Mouse (Mus musculus) hematopoietic stem cell, adult 5-6 weeks (primary cell): ENCODE data around the gene Zswim8. TPM values are rescaled to one million over a fixed set of nuclear protein-coding genes. Genes with fewer than 3 reads are reported as not detected.
A peak's percentile ranks its signal among the peaks of the same experiment; 100 is the strongest.
"Not testable (repeated sequence)": the region's sequence is repeated elsewhere in the genome, so short reads cannot be mapped to it uniquely, and the experiment has no call there.

ENCODE experiments used
- ATAC-seq, 2 experiments: fragments of 125-278 bp in 1 of 2; replicated peaks in 1 of 2; 2 replicates each; pipeline ENCODE4 v1.8.0; 2016 to 2017; ENCODE audit warnings: inconsistent platforms in 2 of 2, mild to moderate bottlenecking in 2 of 2, moderate number of reproducible peaks in 2 of 2, low read depth in 1 of 2, moderate TSS enrichment in 1 of 2; ENCODE audit not compliant: low FRiP score in 2 of 2, poor library complexity in 2 of 2, severe bottlenecking in 2 of 2, insufficient read depth in 1 of 2, low TSS enrichment in 1 of 2
- total RNA-seq: library from RNA; stranded (forward); fragments of 172-1452, 232-1000 nt; gene quantifications from 2 replicates; pipeline ENCODE4 v1.2.3, GENCODE M21; 2017

Gene Zswim8
- total RNA-seq, 1 experiment from 2014 or later = 35.7 TPM

- peak; percentile 87 to 89 for ATAC-seq
Observed at GRCm38 (mm10) chr14:20682498-20682897, 24.9 kb upstream of the Zswim8 start.

GRCm38 (mm10) chr14:20686576-20686975 is 20.8 kb upstream of the Zswim8 start:
- no peak for ATAC-seq

DNA sequence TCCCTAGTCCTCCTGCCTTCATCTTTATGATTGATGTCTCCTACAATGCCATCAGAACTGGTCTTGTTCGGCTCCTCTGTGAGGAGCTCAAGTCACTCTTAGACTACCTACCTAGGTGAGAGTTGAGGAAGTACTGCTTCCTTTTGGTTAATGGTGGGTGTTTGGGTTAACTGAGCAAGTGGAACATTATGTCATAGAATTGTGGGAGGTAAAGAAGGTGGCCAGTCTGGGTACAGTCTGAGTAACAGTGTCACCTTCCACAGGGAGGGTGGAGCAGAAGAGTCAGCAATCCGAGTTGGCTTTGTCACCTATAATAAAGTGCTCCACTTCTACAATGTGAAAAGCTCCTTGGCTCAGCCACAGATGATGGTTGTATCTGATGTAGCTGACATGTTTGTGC is 18.3 kb upstream of the Zswim8 start:
- no peak for ATAC-seq

DNA sequence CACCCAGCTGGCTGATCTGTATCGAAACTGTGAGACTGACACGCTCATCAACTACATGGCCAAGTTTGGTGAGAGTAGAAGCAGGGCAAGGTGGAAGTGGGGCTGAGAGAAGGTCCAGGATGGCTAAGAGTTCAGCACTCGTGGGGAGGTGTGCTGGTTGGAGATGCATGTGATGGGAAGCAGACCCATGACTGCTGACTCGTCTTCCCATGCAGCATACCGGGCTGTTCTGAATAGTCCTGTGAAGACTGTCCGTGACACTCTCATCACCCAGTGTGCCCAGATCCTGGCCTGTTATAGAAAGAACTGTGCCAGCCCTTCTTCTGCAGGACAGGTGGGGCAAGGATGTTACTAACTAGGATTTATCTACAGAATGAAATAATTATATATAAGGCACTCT is 15.6 kb upstream of the Zswim8 start:
- ATAC-seq = no peak

DNA sequence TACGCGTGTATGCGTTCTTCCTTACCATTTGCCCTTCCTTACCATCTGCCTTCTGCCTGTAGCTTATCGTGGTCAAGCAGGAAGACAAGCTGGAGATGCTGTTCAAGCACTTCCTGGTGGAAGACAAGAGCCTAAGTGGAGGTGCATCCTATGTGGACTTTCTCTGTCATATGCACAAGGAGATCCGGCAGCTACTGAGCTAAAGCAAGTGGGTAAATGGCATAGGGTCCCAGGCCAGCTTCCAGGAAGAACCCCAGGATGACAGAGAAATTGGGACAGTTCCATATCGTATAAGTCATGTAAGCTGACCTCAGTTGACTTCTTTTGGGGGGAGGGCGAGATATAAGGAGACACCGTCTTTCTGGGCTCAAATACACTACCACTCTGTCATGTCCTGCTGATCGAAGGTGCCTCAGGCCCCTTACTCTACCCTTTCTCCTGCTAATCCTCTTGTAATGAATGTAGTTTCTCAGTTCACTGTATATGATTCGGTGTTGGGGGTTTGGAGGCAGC is 13.7 kb upstream of the Zswim8 start:
- no peak for ATAC-seq

DNA sequence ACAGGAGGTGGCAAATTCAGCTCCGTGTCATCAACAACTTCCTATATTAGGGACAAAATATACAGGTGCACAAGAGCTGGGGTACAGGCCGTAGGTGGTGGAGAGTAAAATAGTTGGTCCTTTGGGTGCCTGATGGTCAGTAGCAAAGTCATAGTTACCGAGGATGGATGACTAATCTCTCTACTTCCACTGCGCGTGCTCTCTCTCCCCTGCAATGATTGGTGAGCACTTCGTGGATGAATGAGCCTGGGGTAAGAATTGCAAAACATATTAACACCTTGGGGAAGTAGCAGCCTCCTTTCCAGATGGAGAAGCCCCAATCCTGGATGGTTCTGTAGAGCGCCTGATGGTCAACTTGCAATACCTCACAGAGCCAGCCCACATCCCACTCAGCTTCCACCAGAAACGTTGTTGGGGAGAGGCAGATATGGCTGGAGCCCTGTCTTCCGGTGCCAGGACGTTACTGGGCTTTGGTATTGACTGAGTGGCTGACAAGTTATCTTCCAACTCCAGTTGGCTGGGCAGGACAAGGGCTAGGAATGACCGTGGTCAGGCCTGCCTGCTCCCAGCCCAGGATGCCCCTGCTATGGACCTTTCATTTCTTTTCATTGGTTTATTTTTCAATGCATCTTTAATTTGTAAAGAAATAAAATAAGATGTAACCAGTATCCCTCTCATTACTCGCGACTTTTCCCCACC is 13.0 kb upstream of the Zswim8 start:
- ATAC-seq = no peak

DNA sequence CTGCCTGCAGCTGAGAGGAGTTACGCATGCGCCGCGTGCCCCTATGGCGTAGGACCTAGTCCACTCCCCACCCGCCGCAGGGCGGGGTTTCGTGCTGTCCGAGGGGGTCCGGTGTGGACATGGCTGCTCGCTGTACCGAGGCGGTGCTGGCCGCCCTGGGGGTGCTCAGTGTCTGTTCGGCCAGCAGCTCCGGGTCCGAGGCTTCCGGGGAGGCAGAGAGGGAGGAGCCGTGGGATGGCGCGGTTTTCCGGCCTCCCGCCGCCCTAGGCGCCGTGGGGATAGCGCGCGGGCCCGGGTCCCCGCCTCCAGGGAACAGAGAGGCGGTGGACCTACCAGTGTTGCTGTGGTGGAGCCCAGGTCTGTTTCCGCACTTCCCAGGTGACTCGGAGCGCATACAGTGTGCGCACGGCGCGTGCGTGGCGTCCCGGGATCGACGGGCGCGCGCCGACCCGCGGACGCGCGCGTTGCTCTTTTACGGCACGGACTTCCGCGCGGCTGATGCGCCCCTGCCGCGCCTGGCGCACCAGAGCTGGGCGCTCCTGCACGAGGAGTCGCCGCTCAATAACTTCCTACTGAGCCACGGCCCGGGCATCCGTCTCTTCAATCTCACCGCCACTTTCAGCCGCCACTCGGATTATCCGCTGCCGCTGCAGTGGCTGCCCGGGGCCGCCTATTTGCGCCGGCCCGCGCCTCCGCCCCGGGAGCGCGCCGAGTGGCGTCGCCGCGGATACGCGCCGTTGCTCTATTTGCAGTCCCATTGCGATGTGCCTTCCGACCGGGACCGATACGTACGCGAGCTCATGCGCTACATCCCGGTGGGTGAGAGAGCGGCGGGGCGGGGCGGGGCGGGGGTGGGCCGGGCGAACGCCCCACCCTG is 12.2 kb upstream of the Zswim8 start, which contains the start of gene Fut11:
TSS of gene Fut11 (plus strand) at position 85 of the 877 bp plus-strand sequence.
- ATAC-seq = peak; percentile 72 to 75

DNA sequence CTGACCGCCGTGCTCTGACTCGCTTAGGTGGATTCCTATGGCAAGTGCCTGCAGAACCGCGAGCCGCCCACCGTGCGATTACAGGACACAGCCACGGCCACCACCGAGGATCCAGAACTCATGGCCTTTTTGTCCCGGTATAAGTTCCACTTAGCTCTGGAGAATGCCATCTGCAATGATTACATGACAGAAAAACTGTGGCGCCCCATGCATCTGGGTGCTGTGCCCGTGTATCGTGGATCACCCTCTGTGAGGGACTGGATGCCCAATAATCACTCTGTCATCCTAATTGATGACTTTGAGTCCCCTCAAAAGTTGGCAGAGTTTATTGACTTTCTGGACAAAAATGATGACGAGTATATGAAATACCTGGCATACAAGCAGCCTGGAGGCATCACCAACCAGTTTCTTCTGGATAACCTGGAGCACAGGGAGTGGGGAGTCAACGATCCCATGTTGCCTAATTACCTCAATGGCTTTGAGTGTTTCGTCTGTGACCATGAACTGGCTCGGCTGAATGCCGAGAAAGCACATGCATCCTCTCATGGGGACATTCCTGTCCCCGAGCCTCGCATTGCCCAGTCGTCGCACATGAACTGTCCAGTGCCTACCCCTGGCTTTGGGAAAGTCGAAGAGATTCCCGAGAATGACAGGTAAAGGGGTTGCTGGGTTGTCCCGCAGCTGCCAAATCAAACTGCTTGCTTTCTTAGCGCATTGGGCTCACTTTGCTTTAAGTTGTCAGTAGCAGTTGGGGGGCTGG is 11.4 kb upstream of the Zswim8 start:
- no peak; a peak in 1 of 4 replicates for ATAC-seq

- peak; percentile 31 to 73; a peak in 2 of 4 replicates for ATAC-seq
Observed at GRCm38 (mm10) chr14:20696986-20697385, 10.4 kb upstream of the Zswim8 start.

- ATAC-seq = no peak
Observed at GRCm38 (mm10) chr14:20698515-20698914, 8.8 kb upstream of the Zswim8 start.

- ATAC-seq = no peak
Observed at GRCm38 (mm10) chr14:20700362-20700761, 7.0 kb upstream of the Zswim8 start.

- no peak for ATAC-seq
Observed at GRCm38 (mm10) chr14:20701554-20701953, 5.8 kb upstream of the Zswim8 start.

GRCm38 (mm10) chr14:20702096-20702740 is 5.1 kb upstream of the Zswim8 start:
- no peak for ATAC-seq

- peak; percentile 71 to 81 for ATAC-seq
Observed at GRCm38 (mm10) chr14:20702741-20703381, 4.5 kb upstream of the Zswim8 start, which contains the start of gene Chchd1. Gene Chchd1 (plus strand): TSS chr14:20703006.

- ATAC-seq = not testable (repeated sequence)
Observed at GRCm38 (mm10) chr14:20703461-20703860, 3.9 kb upstream of the Zswim8 start.

DNA sequence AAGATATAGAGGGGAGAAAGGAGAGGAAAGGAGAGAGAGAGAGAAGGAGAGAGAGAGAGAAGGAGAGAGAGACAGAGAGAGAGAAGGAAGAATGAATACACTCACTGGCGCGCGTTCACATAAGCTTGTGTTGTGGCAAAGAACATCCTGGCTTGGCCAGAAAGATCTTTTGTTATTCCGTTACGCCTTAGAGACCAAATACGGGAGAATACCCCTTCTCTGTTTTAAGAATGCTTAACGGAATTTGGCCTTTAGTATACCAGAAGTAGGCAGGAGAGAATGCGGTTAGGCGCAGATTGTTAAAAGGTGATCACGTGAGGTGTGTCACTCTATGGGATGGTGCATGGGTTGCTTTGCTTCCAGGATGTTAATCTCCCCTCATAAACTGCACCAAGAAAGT is 887 bp downstream of the Zswim8 start:
- ATAC-seq = no peak

DNA sequence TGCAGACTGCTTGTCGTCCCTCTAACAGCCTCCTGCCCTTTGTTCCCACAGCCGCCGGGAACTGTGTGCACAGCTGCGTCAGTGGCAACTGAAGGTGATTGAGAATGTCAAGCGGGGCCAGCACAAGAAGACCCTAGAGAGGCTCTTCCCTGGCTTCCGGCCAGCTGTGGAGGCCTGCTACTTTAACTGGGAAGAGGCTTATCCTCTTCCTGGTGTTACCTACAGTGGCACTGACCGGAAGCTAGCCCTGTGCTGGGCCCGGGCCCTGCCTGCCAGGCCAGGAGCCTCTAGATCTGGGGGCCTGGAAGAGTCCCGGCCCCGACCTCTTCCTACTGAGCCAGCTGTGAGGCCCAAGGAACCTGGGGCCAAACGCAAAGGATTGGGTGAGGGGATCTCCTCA is 6.5 kb downstream of the Zswim8 start:
- no peak for ATAC-seq
